Mouse (Mus musculus) lung, adult 2 months (tissue): ENCODE results near the gene Dop1b. TPM values are rescaled to one million over a fixed set of nuclear protein-coding genes. Genes with fewer than 3 reads are reported as not detected.
A peak's percentile ranks its signal among the peaks of the same experiment; 100 is the strongest.

Experiments used
- DNase-seq: peaks from one replicate; pipeline ENCODE4 v3.0.0; 2022
- H3K4me1 ChIP-seq: fragments of 200-500 bp; 2 replicates; pipeline ENCODE4 v1.6.1; 2011; ENCODE audit warnings: low read length; ENCODE audit not compliant: control insufficient read depth, insufficient read depth
- H3K4me3 ChIP-seq: fragments of 200-500 bp; replicated peaks from 2 replicates; pipeline ENCODE3; 2011; ENCODE audit warnings: low read depth, mild to moderate bottlenecking, control low read depth, low read length; ENCODE audit errors: extremely low read depth
- CTCF ChIP-seq: fragments of 200-500 bp; IDR thresholded peaks from 2 replicates; pipeline ENCODE4 v1.5.1; 2011; ENCODE audit warnings: mild to moderate bottlenecking, low read length, control low read depth; ENCODE audit not compliant: insufficient read depth
- POLR2A ChIP-seq: fragments of 200-500 bp; IDR thresholded peaks from 2 replicates; pipeline ENCODE4 v1.6.1; 2011; ENCODE audit warnings: low read depth, mild to moderate bottlenecking, control low read depth, low read length, borderline replicate concordance; ENCODE audit errors: extremely low read depth
- WGBS: fragments of 180-500 bp; shearing (Covaris S2); methylation state at CpG from one replicate; pipeline ENCODE4 v1.1.7; 2018; 5-methylcytosine and 5-hydroxymethylcytosine counted together
- polyA plus RNA-seq: library from polyadenylated mRNA; depleted of rRNA; stranded (reverse); fragments of >200 nt; gene quantifications from 2 replicates; pipeline ENCODE4 v1.2.3, GENCODE M21; 2012

The Dop1b gene
- polyA plus RNA-seq, 1 experiment: 61.2 TPM

GRCm38 (mm10) chr16:93710924-93711323, 780 bp upstream of the Dop1b start:
- peak; percentile 35; the same call in 1 of the 2 replicates for TF ChIP-seq POLR2A
- peak; percentile 83 for TF ChIP-seq CTCF
- under 1% methylated on average over 11 of the region's 11 CpGs for WGBS
- peak; percentile 74 for DNase-seq
- Histone ChIP-seq H3K4me1 (peaks cover 14% of the 10 kb centered on the region), H3K4me3 (peak overlapping the region; percentile 61)

GRCm38 (mm10) chr16:93712189-93712885, 633 bp downstream of the Dop1b start:
- DNase-seq: no peak
- peaks cover 19% of the 10 kb centered on the region for H3K4me1 ChIP-seq
- TF ChIP-seq CTCF (no peak), POLR2A (no peak)
- WGBS: 7% methylated on average over 31 of the region's 31 CpGs
- H3K4me3 ChIP-seq: peak overlapping the region; percentile 73

- 67% methylated on average over 7 of the region's 7 CpGs for WGBS
- TF ChIP-seq POLR2A (no peak), CTCF (no peak)
- DNase-seq: no peak
- H3K4me1 ChIP-seq: peaks cover 24% of the 10 kb centered on the region
- peak overlapping the region; percentile 73 for H3K4me3 ChIP-seq
Observed at GRCm38 (mm10) chr16:93712966-93713365, 1.3 kb downstream of the Dop1b start.

- TF ChIP-seq POLR2A: no peak
- TF ChIP-seq CTCF: no peak
- 40% methylated on average over 5 of the region's 5 CpGs for WGBS
- DNase-seq: no peak
- H3K4me1 ChIP-seq: peaks cover 24% of the 10 kb centered on the region
- no peak overlapping the region for H3K4me3 ChIP-seq
Observed at GRCm38 (mm10) chr16:93714426-93714825, 2.7 kb downstream of the Dop1b start.

GRCm38 (mm10) chr16:93715826-93716225, 4.1 kb downstream of the Dop1b start:
- TF ChIP-seq CTCF (no peak), POLR2A (no peak)
- WGBS: 76% methylated on average over 6 of the region's 6 CpGs
- peaks cover 24% of the 10 kb centered on the region for H3K4me1 ChIP-seq

DNA sequence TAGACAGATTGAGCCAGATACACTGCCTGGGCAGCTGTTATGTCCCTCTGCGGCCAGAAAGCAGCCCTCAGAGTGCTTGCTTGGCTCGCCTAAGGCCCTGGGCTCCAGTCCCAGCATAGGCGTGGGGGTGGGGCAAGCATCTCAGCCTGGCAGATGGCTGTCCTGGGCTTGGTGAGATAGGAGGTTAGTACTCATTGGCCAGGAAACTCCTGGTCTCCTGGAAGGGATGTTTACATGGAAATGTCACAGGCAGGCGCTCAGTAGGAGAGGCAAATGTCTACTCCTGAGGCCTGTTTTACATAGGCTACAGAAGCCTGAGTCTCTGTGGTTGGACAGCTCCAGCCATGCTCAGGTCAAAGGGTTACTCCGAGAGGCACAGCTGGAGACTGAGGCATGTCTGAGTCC, 5.6 kb downstream of the Dop1b start:
- Histone ChIP-seq H3K4me3 (no peak overlapping the region), H3K4me1 (peaks cover 34% of the 10 kb centered on the region)
- peak; percentile 71 for DNase-seq
- TF ChIP-seq POLR2A (no peak), CTCF (no peak)
- WGBS: 25% methylated on average over 5 of the region's 5 CpGs

More at GRCm38 (mm10) chr16:93715826-93716225, 4.1 kb downstream of the Dop1b start:
- peak; percentile 26 for DNase-seq
- H3K4me3 ChIP-seq: no peak overlapping the region

DNA sequence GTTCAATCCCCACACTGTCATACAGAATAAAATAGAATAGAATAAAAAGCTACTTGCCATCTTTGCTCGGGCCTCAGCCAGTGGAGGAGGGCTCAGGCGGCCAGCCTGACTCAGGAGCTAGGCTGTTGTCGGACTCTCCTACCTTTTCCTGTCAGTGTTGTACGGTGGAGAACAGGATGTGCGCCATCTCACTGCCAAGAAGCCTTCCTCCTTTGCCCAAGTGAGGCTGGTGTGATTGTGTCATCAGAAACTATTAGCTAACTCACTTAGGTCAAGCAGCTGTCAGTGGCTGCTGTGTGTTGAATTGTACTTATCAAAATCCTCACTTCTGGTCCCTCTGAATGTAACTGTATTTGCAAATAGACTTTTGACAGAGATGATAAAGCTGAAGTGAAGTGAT, 10.1 kb downstream of the Dop1b start:
- TF ChIP-seq CTCF (no peak), POLR2A (no peak)
- peak; percentile 33 for DNase-seq
- peaks cover 19% of the 10 kb centered on the region for H3K4me1 ChIP-seq
- H3K4me3 ChIP-seq: no peak overlapping the region
- 24% methylated on average over 5 of the region's 5 CpGs for whole genome bisulfite sequencing

- TF ChIP-seq POLR2A (no peak), CTCF (no peak)
- WGBS: 50% methylated on average over 2 of the region's 2 CpGs
- Histone ChIP-seq H3K4me1 (peaks cover 14% of the 10 kb centered on the region), H3K4me3 (no peak overlapping the region)
- no peak for DNase-seq
Observed at GRCm38 (mm10) chr16:93722476-93722875, 10.8 kb downstream of the Dop1b start.

DNA sequence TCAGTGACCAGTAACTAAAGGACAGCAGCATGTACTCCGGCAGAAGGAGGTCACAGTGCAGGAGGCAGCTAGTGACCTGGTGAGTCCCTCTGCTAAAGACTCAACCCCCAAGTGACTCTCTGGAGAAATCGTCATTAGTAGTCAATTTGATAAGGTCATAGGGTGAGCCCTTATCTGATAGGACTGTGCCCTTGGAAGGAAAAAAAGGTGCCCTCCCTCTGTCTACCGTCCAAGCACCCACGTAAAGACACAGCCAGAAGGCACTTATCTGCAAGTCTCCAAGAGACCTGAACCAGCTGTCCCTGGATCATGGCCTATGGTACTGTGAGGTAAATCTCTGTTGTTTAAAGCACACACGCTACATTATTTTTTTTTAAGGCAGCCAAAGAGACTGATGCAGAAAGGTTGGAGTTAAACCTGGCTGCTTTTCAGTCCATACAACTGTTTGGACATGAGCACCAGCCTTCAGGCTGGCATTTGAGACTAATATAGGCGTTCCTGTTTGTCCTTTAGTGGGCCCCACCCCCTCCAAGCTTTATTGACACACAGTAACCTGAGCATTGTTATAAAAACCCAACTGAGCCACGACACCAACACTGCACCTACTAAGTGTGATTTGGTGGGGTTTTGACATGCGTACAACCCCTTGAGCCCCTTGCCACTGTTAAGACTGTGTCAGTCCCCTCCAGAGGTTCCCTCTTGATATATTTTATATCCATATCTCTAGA, 13.9 kb downstream of the Dop1b start:
- 62% methylated on average over 8 of the region's 8 CpGs for WGBS
- TF ChIP-seq POLR2A (no peak), CTCF (no peak)
- no peak for DNase-seq
- Histone ChIP-seq H3K4me1 (peaks cover 24% of the 10 kb centered on the region), H3K4me3 (no peak overlapping the region)
